Mouse (Mus musculus): ENCODE measurements around the gene Gm11937. TPM values are rescaled to one million over a fixed set of nuclear protein-coding genes. Genes with fewer than 3 reads are reported as not detected.
"Not testable (repeated sequence)": the region's sequence is repeated elsewhere in the genome, so short reads cannot be mapped to it uniquely, and the experiment has no call there.

Gene Gm11937
- total RNA-seq, 2 experiments from 2014 or later, result not detected

DNA sequence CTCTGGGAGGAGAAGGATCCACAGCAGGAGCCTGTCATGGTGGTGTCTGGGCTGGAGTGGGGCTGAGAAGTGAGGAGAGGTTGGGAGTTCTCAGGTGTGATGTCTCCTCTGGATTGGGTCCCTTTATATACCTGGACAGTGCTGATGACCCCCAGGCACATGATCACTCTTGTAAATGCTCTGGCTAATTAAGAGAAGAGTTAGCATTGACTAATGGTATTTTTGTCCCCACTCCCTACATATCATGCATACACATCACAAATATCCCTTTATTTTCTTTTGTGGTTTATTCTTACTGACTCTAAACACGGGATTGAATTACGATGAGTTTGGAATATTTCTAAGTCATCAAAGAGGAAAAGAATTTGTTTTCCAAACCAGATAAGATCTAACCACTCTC lies 10.3 kb upstream of the Gm11937 start, which contains the start of gene Gm11562:
Gm11562 (minus strand) TSS at position 101 of the 400 bp plus-strand sequence.
- H3K4me3 ChIP-seq, result no peak within 1 kb of the TSS

DNA sequence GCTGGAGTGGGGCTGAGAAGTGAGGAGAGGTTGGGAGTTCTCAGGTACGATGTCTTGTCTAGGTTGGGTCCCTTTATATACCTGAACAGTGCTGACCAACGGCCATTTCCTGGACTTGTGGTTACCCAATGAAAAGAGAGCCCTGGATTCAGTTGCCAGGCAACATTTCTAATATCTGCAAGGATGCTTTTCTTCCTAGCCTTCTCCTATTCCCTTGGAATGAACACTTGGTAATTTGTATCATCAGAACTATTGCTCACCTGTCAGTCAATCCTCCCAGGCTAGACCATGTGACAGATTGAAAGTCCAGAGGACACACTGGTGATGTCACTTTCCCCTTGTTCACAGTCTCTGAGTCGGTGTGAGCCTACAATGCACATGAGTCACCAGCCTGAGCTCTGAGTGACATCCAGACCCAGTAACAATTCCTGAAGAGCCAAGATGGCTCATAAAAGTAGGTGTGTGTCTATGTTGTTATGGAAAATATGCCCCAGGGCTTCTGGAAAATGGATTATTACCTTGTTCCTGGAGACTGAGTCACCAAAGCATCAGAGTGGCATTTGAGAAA lies 4.9 kb upstream of the Gm11937 start, which contains the start of gene Krtap2-4:
Krtap2-4 (minus strand) TSS at position 51 of the 568 bp plus-strand sequence.
- DNase-seq (ENCODE audit: low spot score in 2 of 2), result no peak
- no peak for TF ChIP-seq CTCF (conservative IDR thresholded peaks at IDR 0.05)
- no peak within 1 kb of the TSS for H3K4me3 ChIP-seq
- H3K27ac ChIP-seq, result no peak within 1 kb of the TSS

More for the DNA sequence above, 10.3 kb upstream of the Gm11937 start, which contains the start of gene Gm11562:
- DNase-seq (ENCODE audit: low spot score in 2 of 2), result no peak
- no peak for TF ChIP-seq CTCF (conservative IDR thresholded peaks at IDR 0.05)
- no peak within 1 kb of the TSS for H3K27ac ChIP-seq

DNA sequence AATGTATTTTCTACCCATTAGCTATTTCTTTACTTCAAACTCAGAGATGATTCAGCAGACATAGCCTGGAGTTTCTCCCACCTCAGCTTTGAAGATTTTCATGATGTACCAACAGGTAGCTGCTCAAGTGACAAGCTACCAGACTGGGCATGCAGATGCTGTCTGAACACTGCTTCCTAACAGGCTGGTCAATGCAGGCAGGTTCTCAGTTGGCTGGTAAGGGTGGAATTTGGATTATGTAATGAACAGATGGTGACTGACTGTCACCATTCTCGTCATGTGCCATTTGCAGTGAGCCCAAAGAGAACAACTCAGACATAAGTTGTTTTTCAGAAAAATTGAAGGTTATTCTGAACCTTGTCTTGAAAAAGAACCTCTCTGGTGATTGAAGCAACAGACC lies 863 bp downstream of the Gm11937 start:
- TF ChIP-seq CTCF (conservative IDR thresholded peaks at IDR 0.05), result no peak
- no peak overlapping the region for H3K4me3 ChIP-seq
- DNase-seq (ENCODE audit: low spot score in 2 of 2), result peak; percentile 28 to 34
- H3K27ac ChIP-seq, result peak overlapping the region; percentile 50

DNA sequence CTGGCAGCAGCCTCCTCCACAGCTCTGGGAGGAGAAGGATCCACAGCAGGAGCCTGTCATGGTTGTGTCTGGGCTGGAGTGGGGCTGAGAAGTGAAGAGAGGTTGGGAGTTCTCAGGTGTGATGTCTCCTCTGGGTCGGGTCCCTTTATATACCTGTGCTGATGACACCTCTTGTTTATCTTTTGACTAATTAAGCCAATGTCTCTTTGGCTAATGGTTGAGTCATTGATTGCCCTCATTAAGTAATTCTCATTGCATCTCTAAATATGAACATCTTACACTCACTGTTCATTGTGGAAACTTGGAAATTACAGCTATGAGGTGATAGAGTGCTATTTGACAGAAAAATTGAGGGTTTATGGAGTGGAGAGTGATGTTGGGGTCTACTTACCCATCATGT lies 6.8 kb downstream of the Gm11937 start, which contains the start of gene Gm11938:
Gm11938 (minus strand) TSS at position 101 of the 400 bp plus-strand sequence.
- not testable (repeated sequence) for H3K4me3 ChIP-seq; H3K27ac ChIP-seq; DNase-seq (ENCODE audit: low spot score in 2 of 2)

DNA sequence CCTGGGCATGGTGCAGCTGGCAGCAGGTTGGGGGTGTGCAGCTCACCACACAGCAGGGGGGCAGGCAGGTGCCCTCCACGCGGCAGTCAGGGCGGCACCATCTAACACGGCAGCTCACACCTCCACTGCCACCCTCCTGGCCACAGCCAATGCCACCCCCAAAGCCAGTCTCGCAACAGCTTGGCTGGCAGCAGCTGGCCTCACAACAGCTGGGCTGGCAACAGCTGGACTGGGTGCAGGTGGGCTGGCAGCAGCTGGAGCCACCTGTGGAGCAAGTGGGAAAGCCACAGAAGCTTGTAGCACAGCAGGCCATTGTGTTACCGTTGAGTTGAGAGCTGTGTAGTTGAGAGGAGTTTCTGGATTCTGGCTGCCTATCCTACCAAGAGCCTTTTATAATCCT lies 12.2 kb downstream of the Gm11937 start, which contains the start of gene Krtap9-3:
Krtap9-3 (minus strand) TSS at position 364 of the 400 bp plus-strand sequence.
- H3K4me3 ChIP-seq; H3K27ac ChIP-seq; DNase-seq (ENCODE audit: low spot score in 2 of 2): not testable (repeated sequence)

DNA sequence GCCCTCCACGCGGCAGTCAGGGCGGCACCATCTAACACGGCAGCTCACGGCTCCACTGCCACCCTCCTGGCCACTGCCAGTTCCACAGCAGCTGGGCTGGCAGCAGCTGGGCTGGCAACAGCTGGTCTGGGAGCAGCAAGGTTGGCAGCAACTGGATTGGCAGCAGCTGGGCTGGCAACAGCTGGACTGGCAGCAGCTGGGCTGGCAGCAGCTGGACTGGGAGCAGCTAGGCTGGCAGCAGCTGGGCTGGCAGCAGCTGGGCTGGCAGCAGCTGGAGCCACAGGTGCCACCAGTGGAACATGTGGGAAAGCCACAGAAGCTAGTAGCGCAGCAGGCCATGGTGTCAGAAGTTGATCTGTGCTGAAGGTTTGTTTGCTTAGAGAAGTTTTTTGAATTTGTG lies 19.0 kb downstream of the Gm11937 start, which contains the start of gene Krtap1-3:
Krtap1-3 (minus strand) TSS at position 359 of the 400 bp plus-strand sequence.
- DNase-seq (ENCODE audit: low spot score in 2 of 2), result no peak
- H3K27ac ChIP-seq, result no peak within 1 kb of the TSS
- H3K4me3 ChIP-seq, result no peak within 1 kb of the TSS
- TF ChIP-seq CTCF (conservative IDR thresholded peaks at IDR 0.05), result no peak

DNA sequence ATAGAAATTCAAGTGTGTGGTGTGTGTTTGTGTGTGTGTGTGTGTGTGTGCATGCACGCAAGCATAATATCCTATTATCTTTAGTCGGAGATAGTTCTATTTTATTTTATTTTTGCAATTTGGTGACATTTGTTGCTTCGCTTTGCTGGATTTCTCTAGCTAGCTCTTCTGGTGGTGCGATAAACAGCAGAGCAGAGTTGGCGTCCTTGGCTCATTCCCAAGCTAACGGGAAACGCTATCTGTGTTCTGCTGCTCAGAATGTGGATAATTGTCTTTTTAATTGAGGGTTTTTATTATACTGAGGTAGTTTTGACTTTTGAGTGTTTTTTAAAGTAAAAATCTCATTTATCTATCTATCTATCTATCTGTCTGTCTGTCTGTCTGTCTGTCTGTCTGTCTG lies 24.9 kb downstream of the Gm11937 start:
- no peak for TF ChIP-seq CTCF (conservative IDR thresholded peaks at IDR 0.05)
- no peak overlapping the region for H3K4me3 ChIP-seq
- H3K27ac ChIP-seq, result peak overlapping the region; percentile 82
- DNase-seq (ENCODE audit: low spot score in 2 of 2), result peak; percentile 59 to 64

DNA sequence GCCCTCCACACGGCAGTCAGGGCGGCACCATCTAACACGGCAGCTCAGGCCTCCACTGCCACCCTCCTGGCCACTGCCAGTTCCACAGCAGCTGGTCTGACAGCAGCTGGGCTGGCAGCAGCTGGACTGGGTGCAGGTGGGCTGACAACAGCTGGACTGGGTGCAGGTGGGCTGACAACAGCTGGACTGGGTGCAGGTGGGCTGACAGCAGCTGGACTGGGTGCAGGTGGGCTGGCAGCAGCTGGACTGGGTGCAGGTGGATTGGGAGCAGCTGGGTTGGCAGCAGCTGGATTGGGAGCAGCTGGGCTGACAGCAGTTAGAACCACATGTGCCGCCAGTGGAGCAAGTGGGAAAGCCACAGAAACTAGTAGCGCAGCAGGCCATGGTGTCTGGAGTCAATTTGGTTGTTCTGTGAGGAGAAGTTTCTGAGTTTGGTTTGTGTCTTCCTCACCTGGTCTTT lies 26.7 kb downstream of the Gm11937 start, which contains the start of gene Krtap1-4:
Krtap1-4 (minus strand) TSS at position 410 of the 460 bp plus-strand sequence.
- DNase-seq (ENCODE audit: low spot score in 2 of 2), result no peak
- TF ChIP-seq CTCF (conservative IDR thresholded peaks at IDR 0.05), result no peak
- H3K27ac ChIP-seq, result peak within 1 kb of the TSS; percentile 82
- no peak within 1 kb of the TSS for H3K4me3 ChIP-seq

DNA sequence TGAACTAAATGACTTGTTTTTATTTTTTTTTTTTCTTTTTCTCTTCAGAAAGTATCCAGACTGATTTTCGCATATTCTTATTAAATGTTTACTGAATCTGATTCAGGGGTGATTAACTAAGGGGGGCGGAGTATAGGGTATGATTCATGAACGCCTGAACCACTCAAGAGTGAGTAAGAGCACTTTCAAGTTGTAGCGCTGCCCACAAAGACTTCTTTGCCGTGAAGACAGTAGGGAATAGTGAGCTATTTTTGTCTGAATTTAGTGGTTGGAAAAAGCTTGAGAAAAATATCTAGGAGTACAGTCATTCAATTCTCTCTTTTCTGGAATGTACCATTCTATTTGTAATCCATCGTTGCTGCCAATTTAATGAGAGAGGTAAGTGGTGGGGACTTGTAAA lies 28.4 kb downstream of the Gm11937 start:
- DNase-seq (ENCODE audit: low spot score in 2 of 2), result no peak
- Histone ChIP-seq H3K4me3 (no peak overlapping the region), H3K27ac (no peak overlapping the region)
- no peak for TF ChIP-seq CTCF (conservative IDR thresholded peaks at IDR 0.05)

DNA sequence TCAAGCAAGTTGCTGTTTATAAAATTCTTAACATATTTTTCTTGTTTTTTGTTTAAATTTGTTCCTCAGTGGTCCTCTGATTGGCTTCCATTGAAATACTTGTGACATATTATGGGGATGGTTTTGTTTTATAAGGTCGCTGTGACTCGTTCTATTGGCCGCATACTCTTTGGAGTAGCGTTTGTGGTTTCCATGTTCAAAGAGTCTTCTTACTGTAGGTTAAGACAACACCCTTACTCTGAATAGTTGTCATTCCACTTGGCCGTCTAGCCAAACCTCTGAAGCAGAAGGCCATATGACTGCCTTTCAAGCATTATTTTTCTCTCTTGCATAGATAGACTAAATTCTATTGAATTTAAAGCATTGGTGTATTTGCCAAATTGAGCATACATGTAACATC lies 28.9 kb downstream of the Gm11937 start:
- Histone ChIP-seq H3K27ac (no peak overlapping the region), H3K4me3 (no peak overlapping the region)
- TF ChIP-seq CTCF (conservative IDR thresholded peaks at IDR 0.05), result no peak
- no peak for DNase-seq (ENCODE audit: low spot score in 2 of 2)

DNA sequence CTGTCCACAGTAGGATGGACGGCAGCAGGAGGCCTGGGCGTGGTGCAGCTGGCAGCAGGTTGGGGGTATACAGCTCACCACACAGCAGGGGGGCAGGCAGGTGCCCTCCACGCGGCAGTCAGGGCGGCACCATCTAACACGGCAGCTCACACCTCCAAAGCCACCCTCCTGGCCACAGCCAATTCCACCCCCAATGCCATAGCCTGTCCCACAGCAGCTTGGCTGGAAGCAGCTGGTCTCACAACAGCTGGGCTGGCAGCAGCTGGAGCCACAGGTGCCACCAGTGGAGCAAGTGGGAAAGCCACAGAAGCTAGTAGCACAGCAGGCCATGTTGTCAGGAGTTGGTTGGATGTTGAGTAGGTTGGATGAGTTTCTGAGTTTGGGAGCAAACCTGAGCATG lies 29.4 kb downstream of the Gm11937 start, which contains the start of gene Krtap1-5:
Krtap1-5 (minus strand) TSS at position 381 of the 400 bp plus-strand sequence.
- no peak for TF ChIP-seq CTCF (conservative IDR thresholded peaks at IDR 0.05)

DNA sequence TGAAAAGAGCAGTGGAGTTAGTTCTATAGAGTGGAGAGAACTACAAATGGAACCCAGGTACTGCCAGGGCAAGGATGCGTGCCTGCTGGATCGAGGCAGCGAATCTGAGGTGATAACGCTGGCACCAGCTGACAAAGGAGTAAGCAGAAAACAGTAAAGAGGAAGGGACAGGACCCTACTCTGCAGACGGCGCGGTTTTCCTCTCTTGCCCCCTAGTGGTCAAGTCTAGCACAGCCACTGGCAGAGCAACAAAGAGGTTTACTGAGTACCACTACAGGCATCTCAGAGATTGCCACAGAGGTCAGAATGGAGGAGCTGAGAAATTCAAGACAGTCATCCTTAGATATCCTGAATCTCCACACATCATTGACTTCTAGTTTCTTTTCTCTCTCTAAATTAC lies 35.9 kb downstream of the Gm11937 start:
- DNase-seq (ENCODE audit: low spot score in 2 of 2), result peak; percentile 32 to 75
- TF ChIP-seq CTCF (conservative IDR thresholded peaks at IDR 0.05), result peak; percentile 97
- no peak overlapping the region for H3K4me3 ChIP-seq

More for the DNA sequence above, 29.4 kb downstream of the Gm11937 start, which contains the start of gene Krtap1-5:
- Histone ChIP-seq H3K27ac (no peak within 1 kb of the TSS), H3K4me3 (no peak within 1 kb of the TSS)
- DNase-seq (ENCODE audit: low spot score in 2 of 2), result no peak

DNA sequence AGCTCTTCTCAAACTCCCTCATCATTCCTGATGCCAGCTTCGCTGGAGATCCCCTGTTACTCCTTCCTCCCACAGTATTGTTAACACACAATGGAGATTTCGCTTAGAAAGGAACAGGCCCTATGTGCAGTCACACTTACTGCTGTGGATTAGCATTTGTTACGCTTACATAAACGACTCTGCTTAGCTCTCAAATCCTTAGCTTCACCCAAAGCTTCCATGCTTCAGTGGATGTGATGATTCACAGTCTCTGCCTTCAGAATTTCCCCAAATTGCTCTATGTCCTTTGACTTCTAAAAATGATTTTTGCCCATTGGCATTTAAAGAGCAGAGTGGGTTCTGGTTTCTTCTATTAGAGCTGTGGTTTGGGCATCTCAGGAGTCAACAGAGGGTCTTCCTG lies 36.8 kb downstream of the Gm11937 start:
- no peak overlapping the region for H3K4me3 ChIP-seq
- no peak for DNase-seq (ENCODE audit: low spot score in 2 of 2)
- TF ChIP-seq CTCF (conservative IDR thresholded peaks at IDR 0.05), result no peak
- no peak overlapping the region for H3K27ac ChIP-seq

More for the DNA sequence above, 35.9 kb downstream of the Gm11937 start:
- H3K27ac ChIP-seq, result no peak overlapping the region

DNA sequence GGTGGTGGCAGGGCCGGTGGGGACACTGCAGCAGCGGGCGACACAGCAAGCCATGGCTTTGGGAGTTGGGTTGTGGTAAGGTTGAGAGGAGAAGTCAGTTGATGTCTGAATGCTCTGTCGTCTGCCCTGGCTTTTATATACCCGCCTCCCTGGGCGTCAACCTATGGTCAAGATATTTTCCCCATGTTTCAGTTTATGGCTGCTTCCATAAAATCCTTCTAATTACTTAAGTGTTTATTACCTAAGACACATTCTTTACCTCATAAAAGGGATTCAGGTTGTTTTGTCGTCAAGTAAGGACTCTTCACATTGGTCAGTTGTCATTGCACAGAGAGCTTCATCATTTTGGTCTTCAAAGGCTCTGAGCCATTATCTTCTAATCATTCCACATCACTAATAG lies 43.5 kb downstream of the Gm11937 start, which contains the start of gene Krtap3-1:
Krtap3-1 (minus strand) TSS at position 101 of the 400 bp plus-strand sequence.
- no peak for TF ChIP-seq CTCF (conservative IDR thresholded peaks at IDR 0.05)
- Histone ChIP-seq H3K4me3 (no peak within 1 kb of the TSS), H3K27ac (no peak within 1 kb of the TSS)
- no peak for DNase-seq (ENCODE audit: low spot score in 2 of 2)
